Mouse (Mus musculus): Measurements from ENCODE around the gene Tnfsf9. TPM values are rescaled to one million over a fixed set of nuclear protein-coding genes. Genes with fewer than 3 reads are reported as not detected.

The Tnfsf9 gene
- polyA plus RNA-seq (2017; shearing (Covaris generic)) = 1 to 10 TPM; 9.0 to 9.9 TPM

GRCm38 (mm10) chr17:57105181-57106034 lies at the start of gene Tnfsf9:
Tnfsf9 (plus strand) TSS chr17:57105325.
- ATAC-seq = peak; percentile 37

DNA sequence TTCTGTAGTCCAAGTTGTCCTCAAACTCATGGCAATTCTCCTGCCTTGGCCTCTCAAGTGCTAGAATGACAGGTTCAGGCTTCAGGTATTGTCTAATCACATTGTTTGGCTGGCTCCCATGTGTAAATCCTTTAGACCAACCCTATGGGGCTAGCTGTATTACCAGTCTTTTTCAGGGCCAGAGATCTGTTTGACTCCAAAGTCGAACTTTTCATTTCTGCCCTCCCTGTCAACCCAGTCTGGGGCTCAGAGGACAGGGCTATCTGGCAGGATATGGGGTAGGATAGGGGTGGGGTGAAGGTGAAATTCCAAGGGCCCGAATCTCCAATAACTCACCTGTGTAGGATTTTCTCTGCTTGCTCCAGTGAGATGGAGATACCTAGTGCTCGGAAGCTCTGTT lies 48.9 kb upstream of the Tnfsf9 start:
- no peak for ATAC-seq

- ATAC-seq = no peak
These were observed 46.1 kb upstream of the Tnfsf9 start, which contains the start of gene Crb3 for GRCm38 (mm10) chr17:57058891-57059485. Crb3 (plus strand) TSS chr17:57059105.

- ATAC-seq = no peak
These were observed 45.6 kb upstream of the Tnfsf9 start, which contains the start of gene Slc25a23 for GRCm38 (mm10) chr17:57059486-57059977. Slc25a23 (minus strand) TSS chr17:57059863.

DNA sequence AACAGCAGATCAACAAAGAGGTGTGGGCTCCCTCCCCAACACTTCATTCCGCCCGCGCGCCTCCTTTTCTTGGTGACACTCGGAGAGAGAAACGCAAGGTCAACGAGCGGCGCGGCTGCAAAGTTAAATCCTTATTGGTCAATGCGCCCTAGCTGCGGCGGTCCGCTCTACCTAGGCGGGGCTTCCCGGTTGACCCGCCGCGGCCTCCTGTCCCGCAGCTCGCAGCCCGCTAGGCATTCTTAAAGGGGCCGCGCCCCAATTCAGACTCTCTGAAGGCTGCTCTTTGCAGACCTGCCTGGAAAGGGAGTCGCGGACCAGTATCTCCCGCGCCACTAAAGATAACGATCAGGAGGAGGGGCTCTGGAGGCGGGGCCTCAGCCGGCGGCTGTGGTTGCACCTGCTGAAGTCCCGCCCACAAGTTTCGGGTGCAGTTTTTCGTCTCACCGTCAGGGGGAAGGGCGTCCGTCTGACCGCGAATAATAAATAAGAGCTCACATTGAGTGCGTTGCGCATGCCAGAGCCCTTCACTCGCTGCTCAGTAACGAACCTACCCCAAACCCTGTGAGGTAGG lies 44.8 kb upstream of the Tnfsf9 start:
- peak; percentile 79 for ATAC-seq

GRCm38 (mm10) chr17:57061069-57061468 lies 44.1 kb upstream of the Tnfsf9 start:
- peak; percentile 17 for ATAC-seq

DNA sequence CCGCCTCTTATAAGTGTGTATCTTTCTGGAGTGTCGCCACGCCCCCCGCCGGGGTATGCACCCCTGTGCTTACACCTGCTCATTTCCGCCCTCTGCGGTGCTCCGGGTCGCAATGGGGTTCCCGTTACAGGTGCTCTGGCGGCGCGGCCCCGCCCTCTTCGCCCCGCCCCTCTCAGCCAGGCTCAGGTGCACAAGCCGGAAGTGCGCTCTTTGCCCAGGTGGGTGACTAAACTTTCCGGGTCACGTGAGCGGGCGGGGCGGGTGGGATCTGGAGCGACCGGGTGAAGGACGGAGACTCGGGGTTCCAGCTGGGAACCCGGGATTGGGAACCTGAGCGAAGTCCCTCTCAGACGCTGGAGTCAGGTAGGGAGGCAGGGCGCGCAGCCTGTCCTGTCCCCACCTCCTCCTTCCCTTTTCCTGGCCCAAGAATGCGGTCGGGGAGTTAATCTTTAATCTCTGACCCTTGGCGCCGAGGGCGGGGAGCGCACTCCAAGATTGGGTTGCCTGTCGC lies 43.1 kb upstream of the Tnfsf9 start:
- no peak for ATAC-seq

DNA sequence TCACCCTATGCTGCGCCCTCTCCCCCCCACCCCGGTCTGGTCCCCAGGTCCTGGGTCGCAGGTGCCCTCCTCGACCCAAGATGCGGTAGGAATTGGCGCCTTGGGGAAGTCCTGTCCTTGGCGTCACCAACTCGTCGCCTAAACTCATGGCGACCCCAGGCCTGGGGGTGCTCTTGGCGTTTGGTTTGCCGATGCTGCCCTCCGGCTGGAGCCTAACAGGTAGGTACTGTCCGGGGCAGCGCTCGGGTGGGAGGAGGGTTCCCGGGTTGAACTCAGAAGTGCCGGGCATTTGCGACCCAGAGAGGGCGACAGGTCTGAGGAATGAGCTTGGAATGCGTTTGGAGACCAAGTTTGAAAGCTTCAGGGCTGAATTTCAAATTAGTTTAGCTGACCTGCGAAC lies 42.6 kb upstream of the Tnfsf9 start:
- ATAC-seq = no peak

DNA sequence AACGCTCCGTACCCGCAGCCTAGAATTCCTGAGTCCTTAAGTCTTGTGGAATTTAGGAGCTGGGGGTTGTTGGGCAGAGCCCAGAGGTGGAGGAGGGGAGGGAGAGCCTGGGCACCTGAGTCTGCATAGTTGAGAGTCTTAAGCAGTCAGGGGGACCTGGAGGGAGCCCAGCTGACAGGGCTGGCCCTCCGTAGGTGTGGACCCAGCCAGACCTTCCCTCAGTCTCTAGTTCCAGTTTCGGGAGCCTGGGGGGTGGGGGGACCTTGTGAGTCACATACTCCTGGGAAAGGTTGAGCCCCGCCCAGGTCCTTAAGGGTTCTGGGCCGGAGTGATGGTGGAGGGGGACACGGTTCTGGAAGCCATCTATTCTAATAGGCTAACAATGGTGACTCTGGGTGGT lies 42.1 kb upstream of the Tnfsf9 start:
- no peak for ATAC-seq

GRCm38 (mm10) chr17:57066908-57067307 lies 38.2 kb upstream of the Tnfsf9 start:
- no peak for ATAC-seq

GRCm38 (mm10) chr17:57070272-57070671 lies 34.9 kb upstream of the Tnfsf9 start:
- no peak for ATAC-seq

DNA sequence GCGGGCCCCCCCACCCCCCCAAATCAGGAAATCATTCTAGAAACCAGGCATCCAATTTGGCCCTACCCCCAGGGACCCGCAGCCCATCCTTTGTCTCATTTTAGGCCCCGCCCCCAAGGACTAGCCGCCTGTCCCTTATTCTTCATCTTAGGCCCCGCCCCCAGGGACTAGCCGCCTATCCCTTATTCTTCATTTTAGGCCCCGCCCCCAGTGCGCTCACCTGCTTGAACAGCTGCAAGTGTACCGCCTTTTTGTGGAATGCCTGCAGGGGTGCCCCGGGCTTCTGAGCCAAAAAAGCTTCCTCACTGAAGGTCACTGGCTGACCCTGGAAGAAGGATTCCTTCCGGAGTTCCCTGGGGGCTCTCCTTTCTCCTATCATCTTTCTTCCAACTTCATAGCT lies 34.4 kb upstream of the Tnfsf9 start:
- ATAC-seq = no peak

DNA sequence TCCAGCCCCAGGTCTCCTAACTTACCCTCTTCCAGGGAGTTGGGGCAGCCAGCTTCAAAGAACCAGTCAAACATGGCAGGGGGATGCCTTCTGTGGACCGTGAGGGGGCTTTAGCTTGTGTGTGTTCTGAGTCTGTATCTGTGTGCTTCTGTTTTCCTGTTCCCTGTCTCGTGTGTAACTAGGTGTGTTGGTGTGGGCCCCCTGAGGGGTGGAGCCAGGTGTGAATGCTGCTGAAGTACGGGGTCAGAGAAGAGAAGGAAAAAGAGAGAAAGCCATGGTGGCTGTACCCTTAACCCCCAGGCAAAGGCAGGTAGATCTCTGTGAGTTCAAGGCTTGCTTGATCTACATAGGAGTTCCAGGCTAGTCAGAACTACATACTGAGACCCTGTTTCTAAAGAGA lies 28.2 kb upstream of the Tnfsf9 start:
- ATAC-seq = no peak

- ATAC-seq = peak; percentile 97
These were observed 26.8 kb upstream of the Tnfsf9 start, which contains the start of gene Dennd1c for GRCm38 (mm10) chr17:57078336-57078735. Dennd1c (minus strand) TSS chr17:57078514.

- no peak for ATAC-seq
These were observed 25.2 kb upstream of the Tnfsf9 start for GRCm38 (mm10) chr17:57079919-57080318.

DNA sequence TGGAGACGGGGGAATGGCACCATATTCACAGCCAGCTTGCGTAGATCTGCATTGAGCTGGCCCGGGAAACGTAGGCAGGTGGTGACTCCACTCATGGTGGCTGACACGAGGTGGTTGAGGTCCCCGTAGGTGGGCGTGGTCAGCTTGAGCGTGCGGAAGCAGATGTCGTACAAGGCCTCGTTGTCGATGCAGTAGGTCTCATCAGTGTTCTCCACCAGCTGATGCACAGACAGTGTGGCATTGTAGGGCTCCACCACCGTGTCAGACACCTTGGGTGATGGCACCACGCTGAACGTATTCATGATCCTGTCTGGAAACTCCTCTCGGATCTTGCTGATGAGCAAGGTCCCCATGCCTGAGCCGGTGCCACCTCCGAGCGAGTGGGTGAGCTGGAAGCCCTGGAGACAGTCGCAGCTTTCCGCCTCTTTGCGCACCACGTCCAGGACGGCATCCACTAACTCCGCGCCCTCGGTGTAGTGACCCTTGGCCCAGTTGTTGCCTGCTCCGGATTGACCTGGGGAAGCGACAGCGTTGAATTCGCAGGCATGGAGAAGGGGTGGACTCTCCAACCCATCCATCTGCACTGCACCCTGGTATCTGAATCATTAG lies 23.8 kb upstream of the Tnfsf9 start:
- ATAC-seq = no peak

- no peak for ATAC-seq
These were observed 22.6 kb upstream of the Tnfsf9 start for GRCm38 (mm10) chr17:57082481-57082880.

- ATAC-seq = no peak
These were observed 19.0 kb upstream of the Tnfsf9 start for GRCm38 (mm10) chr17:57085970-57086757.

- no peak for ATAC-seq
These were observed 17.9 kb upstream of the Tnfsf9 start, which contains the start of gene Tubb4a for GRCm38 (mm10) chr17:57087049-57087832. Tubb4a (minus strand) TSS chr17:57087782.

- no peak for ATAC-seq
These were observed 10.9 kb upstream of the Tnfsf9 start for GRCm38 (mm10) chr17:57094222-57094621.
